ENCODE assay signal across 10 mouse cellular contexts in genomic region chr7:113759212-113759611, GRCm38 (mm10). TPM values are rescaled to one million over a fixed set of nuclear protein-coding genes. Genes with fewer than 3 reads are reported as not detected.
DNase-seq lines count a peak whose midpoint lies in the region; ATAC-seq and TF ChIP-seq lines count a peak whose summit lies in the region.
"Had no signal": no experiment of that assay in that cellular context is flagged by ENCODE, and none has a peak within 500 bp of the region (broad histone marks: within the 10 kb centered on the region; RNA-seq: fewer than 3 reads in every experiment).

No protein-coding gene starts in this region.

- intact Hi-C loops in heart, postnatal 10 days (cut with DNase I): loop anchor here (1.0 to 2.0 kb wide), 2 partner anchors 150 to 261 kb away; no protein-coding TSS in a partner anchor

- TF ChIP-seq CTCF in cortical plate, adult 2 months (IDR thresholded peaks at IDR 0.05; ENCODE audit: extremely low read depth, insufficient read depth, low read length): peak; percentile 100
- TF ChIP-seq CTCF in stomach, postnatal 0 days (IDR thresholded peaks at IDR 0.05; ENCODE audit: low read depth): peak; percentile 100

- ATAC-seq in liver, embryonic 11.5 days (replicated peaks; ENCODE audit: low FRiP score): no peak
- ATAC-seq in megakaryocyte, adult 5-6 weeks (ENCODE audit: poor library complexity, severe bottlenecking): peak; percentile 82
- 0 out of 2 replicates have a peak, but pooled peaks have one; percentile 60 for ATAC-seq in stomach, postnatal 0 days (ENCODE audit: low FRiP score, low TSS enrichment)

- H3K9me3 ChIP-seq in liver, embryonic 11.5 days (ENCODE audit: control insufficient read depth, low read length): no peaks in the 10 kb centered on the region
- no peaks in the 10 kb centered on the region for H3K9me3 ChIP-seq in stomach, postnatal 0 days (ENCODE audit: control insufficient read depth, low read length)

- H3K4me2 ChIP-seq in liver, embryonic 11.5 days: no peak overlapping the region
- no peak overlapping the region for H3K4me2 ChIP-seq in stomach, postnatal 0 days (replicated peaks; ENCODE audit: low read depth)
- H3K4me2 ChIP-seq: embryonic facial prominence, embryonic 15.5 days; neural tube, embryonic 12.5 days had no signal

- H3K27ac ChIP-seq in liver, embryonic 11.5 days (ENCODE audit: low read depth, low read length): no peak overlapping the region
- H3K27ac ChIP-seq in cortical plate, adult 2 months (ENCODE audit: insufficient read depth, low read length): no peak overlapping the region
- H3K27ac ChIP-seq in stomach, postnatal 0 days (replicated peaks): no peak overlapping the region
- H3K27ac ChIP-seq: embryonic facial prominence, embryonic 15.5 days; neural tube, embryonic 12.5 days had no signal

- DNase-seq in liver (peak; percentile 19), adipocyte (ENCODE audit: low spot score) (peak; percentile 63)
- no peak for DNase-seq in liver, embryonic 11.5 days (ENCODE audit: low spot score)
- DNase-seq in heart, postnatal 10 days: peak; percentile 62 to 70
- DNase-seq in layer of hippocampus, adult 8-10 months (ENCODE audit: low spot score in 2 of 2): peak; percentile 41 to 57
- peak; percentile 59 for DNase-seq in stomach, postnatal 0 days (ENCODE audit: low spot score)

- no peaks in the 10 kb centered on the region; the same call in 1 of the 2 replicates for H3K27me3 ChIP-seq in liver, embryonic 11.5 days (replicated peaks; ENCODE audit: control insufficient read depth, insufficient read depth, low read length)
- no peaks in the 10 kb centered on the region for H3K27me3 ChIP-seq in stomach, postnatal 0 days (ENCODE audit: control insufficient read depth, insufficient read depth, low read length)
- H3K27me3 ChIP-seq: embryonic facial prominence, embryonic 15.5 days had no signal

- no peaks in the 10 kb centered on the region for H3K4me1 ChIP-seq in liver, embryonic 11.5 days (replicated peaks; ENCODE audit: control insufficient read depth, insufficient read depth, low read length)
- H3K4me1 ChIP-seq in cortical plate, adult 2 months (ENCODE audit: control insufficient read depth, insufficient read depth, low read length): no peaks in the 10 kb centered on the region
- no peaks in the 10 kb centered on the region for H3K4me1 ChIP-seq in stomach, postnatal 0 days (replicated peaks; ENCODE audit: control insufficient read depth, insufficient read depth)
- H3K4me1 ChIP-seq: embryonic facial prominence, embryonic 15.5 days; neural tube, embryonic 12.5 days had no signal

- H3K36me3 ChIP-seq in liver, embryonic 11.5 days (ENCODE audit: control insufficient read depth, insufficient read depth, low read length): no peaks in the 10 kb centered on the region
- H3K36me3 ChIP-seq in stomach, postnatal 0 days (ENCODE audit: control insufficient read depth, insufficient read depth, low read length): no peaks in the 10 kb centered on the region
- H3K36me3 ChIP-seq: embryonic facial prominence, embryonic 15.5 days; neural tube, embryonic 12.5 days had no signal

- WGBS in liver, embryonic 11.5 days: 8% methylated on average over 1 of the region's 1 CpGs
- WGBS in stomach, postnatal 0 days: 11% methylated on average over 1 of the region's 1 CpGs

- TF ChIP-seq EP300 in stomach, postnatal 0 days (optimal IDR thresholded peaks at IDR 0.05): no peak

- H3K4me3 ChIP-seq in liver, embryonic 11.5 days (ENCODE audit: low read depth, low read length): no peak overlapping the region
- no peak overlapping the region for H3K4me3 ChIP-seq in cortical plate, adult 2 months (ENCODE audit: insufficient read depth, low read length)
- H3K4me3 ChIP-seq in stomach, postnatal 0 days (ENCODE audit: low read depth, low read length): no peak overlapping the region
- H3K4me3 ChIP-seq: embryonic facial prominence, embryonic 15.5 days; neural tube, embryonic 12.5 days had no signal

- H3K9ac ChIP-seq in liver, embryonic 11.5 days (ENCODE audit: low read depth, low read length): no peak overlapping the region
- H3K9ac ChIP-seq in stomach, postnatal 0 days (ENCODE audit: low read length): no peak overlapping the region
- H3K9ac ChIP-seq: embryonic facial prominence, embryonic 15.5 days; neural tube, embryonic 12.5 days had no signal

- TF ChIP-seq POLR2A in cortical plate, adult 2 months (IDR thresholded peaks at IDR 0.05; ENCODE audit: extremely low read depth, insufficient read depth, low read length): no peak

RNA-seq across cellular contexts. Expression of gene Spon1, which starts 6.6 kb away (rescaled TPM):
- 7.6 and 7.9 TPM in 2 replicates for polyA plus RNA-seq in liver, embryonic 11.5 days (2014; fragmentation: Nextera tagmentation; extraction: Ambion mirVana)
- polyA plus RNA-seq in cortical plate, adult 2 months (2012; rRNA removed): 21.5 and 22.1 TPM in 2 replicates
- total RNA-seq in heart, postnatal 10 days (2021): 10 to 100 TPM; 14.5 to 17.5 TPM
- 10 to 100 TPM; 54.8 to 58.9 (median 56.4) TPM for total RNA-seq in layer of hippocampus, adult 8-10 months (2022)
- total RNA-seq in megakaryocyte, adult 5-6 weeks (2015): 0.13 TPM in 1 of 2 replicates, not detected in the other
- 0.04 and 0.22 TPM in 2 replicates for total RNA-seq in megakaryocyte, adult 5-6 weeks (2017)
- polyA plus RNA-seq in stomach, postnatal 0 days (2015; fragmentation: Nextera tagmentation; extraction: Ambion mirVana): 3.1 and 4.0 TPM in 2 replicates

Comparison
In these comparisons a context has a peak if more than half of its experiments do, and no peak if none do; other contexts are left out.
1. RNA of gene Spon1, which starts 6.6 kb away (total RNA-seq): 54.8 to 58.9 TPM in layer of hippocampus, adult 8-10 months and 14.5 to 17.5 TPM in heart, postnatal 10 days; 0.04 to 0.22 TPM in megakaryocyte, adult 5-6 weeks; every median in the first group is over 10 times any median in the second.